Mouse (Mus musculus): ENCODE results near the gene Twsg1. TPM values are rescaled to one million over a fixed set of nuclear protein-coding genes. Genes with fewer than 3 reads are reported as not detected.

Twsg1 gene
- total and polyA plus RNA-seq, 3 experiments, result 17.0 to 17.7 TPM; not detected in 1

- TF ChIP-seq ETS1 (IDR thresholded peaks at IDR 0.05; ENCODE audit: low read depth, low read length), result peak; percentile 85
Measured at GRCm38 (mm10) chr17:65961606-65962136, 10.6 kb upstream of the Twsg1 start (continued).

DNA sequence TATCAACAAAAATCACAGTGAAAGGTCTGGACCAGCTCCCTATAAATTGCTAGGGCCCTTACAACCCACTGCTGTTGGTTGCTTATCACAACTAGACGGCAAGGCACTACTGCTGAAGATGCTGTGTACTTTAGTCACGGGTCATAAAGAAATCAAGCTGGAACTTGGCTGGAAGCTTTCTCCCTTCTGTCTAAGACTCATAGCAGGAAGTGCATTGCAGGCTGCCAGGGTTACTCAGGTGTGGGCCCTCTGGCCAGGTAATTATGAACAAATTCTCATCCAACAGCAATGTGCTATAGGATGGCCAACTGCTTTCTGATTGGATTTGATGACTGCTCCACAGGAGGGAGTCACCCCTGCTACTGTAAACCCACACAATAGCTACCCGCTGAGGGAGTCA, 8.0 kb upstream of the Twsg1 start:
- TF ChIP-seq UBTF (IDR thresholded peaks at IDR 0.05; ENCODE audit: borderline replicate concordance, insufficient read depth, low read depth, low read length) (no peak), RAD21 (IDR thresholded peaks at IDR 0.05; ENCODE audit: low read depth, low read length) (no peak), ZC3H11A (IDR thresholded peaks at IDR 0.05; ENCODE audit: low read depth, low read length) (no peak), JUND (IDR thresholded peaks at IDR 0.05; ENCODE audit: low read depth, low read length) (no peak), MAX (IDR thresholded peaks at IDR 0.05; ENCODE audit: low read length) (no peak), ZNF384 (IDR thresholded peaks at IDR 0.05; ENCODE audit: low read depth, low read length) (no peak), E2F4 (IDR thresholded peaks at IDR 0.05; ENCODE audit: borderline replicate concordance, low read depth, low read length) (no peak), NELFE (IDR thresholded peaks at IDR 0.05; ENCODE audit: low read depth, low read length) (no peak), KAT2A (conservative IDR thresholded peaks at IDR 0.05; ENCODE audit: low read depth, low read length) (no peak), TAL1 (IDR thresholded peaks at IDR 0.05; ENCODE audit: low read length) (no peak), SMC3 (IDR thresholded peaks at IDR 0.05; ENCODE audit: low read depth, low read length) (no peak), CHD2 (IDR thresholded peaks at IDR 0.05; ENCODE audit: low read length) (no peak), NRF1 (IDR thresholded peaks at IDR 0.05; ENCODE audit: insufficient read depth, low read depth, low read length, poor library complexity, severe bottlenecking) (no peak), POLR2A (IDR thresholded peaks at IDR 0.05; ENCODE audit: control insufficient read depth in 1 of 2, insufficient read depth in 1 of 2, low read depth in 1 of 2, low read length in 2 of 2, poor library complexity in 1 of 2) (no peak)
- H3K79me2 ChIP-seq (ENCODE audit: control insufficient read depth, insufficient read depth, low read length, poor library complexity), result no peaks in the 10 kb centered on the region
- DNase-seq (ENCODE audit: low read depth, low spot score), result no peak
- H3K9ac ChIP-seq (ENCODE audit: control insufficient read depth, low read depth, low read length, poor library complexity, severe bottlenecking), result no peak overlapping the region
- no peak overlapping the region for H3K27ac ChIP-seq (ENCODE audit: control insufficient read depth, low read depth, low read length)
- peaks cover 0 to 15% of the 10 kb centered on the region in 2 experiments; a peak in 2 of 4 replicates for H3K36me3 ChIP-seq (ENCODE audit: control insufficient read depth in 1 of 2, insufficient read depth in 2 of 2, low read length in 2 of 2)
- H3K4me1 ChIP-seq (ENCODE audit: control insufficient read depth in 1 of 2, insufficient read depth in 2 of 2, low read length in 2 of 2), result peaks cover 5 to 18% of the 10 kb centered on the region in 2 experiments
- no peaks in the 10 kb centered on the region for H3K27me3 ChIP-seq (ENCODE audit: control insufficient read depth in 1 of 2, insufficient read depth in 2 of 2, low read length in 2 of 2)
- no peaks in the 10 kb centered on the region for H3K9me3 ChIP-seq (replicated peaks; ENCODE audit: insufficient read depth, low read length)
- no peak overlapping the region for H3K4me3 ChIP-seq (ENCODE audit: control insufficient read depth in 1 of 2, insufficient read depth in 1 of 2, low read depth in 2 of 2, low read length in 2 of 2)

GRCm38 (mm10) chr17:65958366-65958765, 7.3 kb upstream of the Twsg1 start:
- Histone ChIP-seq H3K27me3 (ENCODE audit: control insufficient read depth in 1 of 2, insufficient read depth in 2 of 2, low read length in 2 of 2) (no peaks in the 10 kb centered on the region), H3K4me3 (ENCODE audit: control insufficient read depth in 1 of 2, insufficient read depth in 1 of 2, low read depth in 2 of 2, low read length in 2 of 2) (no peak overlapping the region), H3K9ac (ENCODE audit: control insufficient read depth, low read depth, low read length, poor library complexity, severe bottlenecking) (no peak overlapping the region), H3K9me3 (replicated peaks; ENCODE audit: insufficient read depth, low read length) (no peaks in the 10 kb centered on the region), H3K36me3 (ENCODE audit: control insufficient read depth in 1 of 2, insufficient read depth in 2 of 2, low read length in 2 of 2) (peaks cover 0 to 20% of the 10 kb centered on the region in 2 experiments; a peak in 2 of 4 replicates), H3K79me2 (ENCODE audit: control insufficient read depth, insufficient read depth, low read length, poor library complexity) (no peaks in the 10 kb centered on the region), H3K27ac (ENCODE audit: control insufficient read depth, low read depth, low read length) (no peak overlapping the region), H3K4me1 (ENCODE audit: control insufficient read depth in 1 of 2, insufficient read depth in 2 of 2, low read length in 2 of 2) (peaks cover 7 to 23% of the 10 kb centered on the region in 2 experiments)
- no peak for DNase-seq (ENCODE audit: low read depth, low spot score)
- no peak for TF ChIP-seq MAX (IDR thresholded peaks at IDR 0.05; ENCODE audit: low read length)
